Mouse (Mus musculus) c-Kit-positive CD71-positive TER-119-positive erythroid progenitor cells, embryonic 14.5 days (primary cell): Measurements from ENCODE around the gene Imp3.
A peak's percentile ranks its signal among the peaks of the same experiment; 100 is the strongest.
"Not testable (repeated sequence)": the region's sequence is repeated elsewhere in the genome, so short reads cannot be mapped to it uniquely, and the experiment has no call there.

Source experiments
- DNase-seq: peaks from one replicate; pipeline ENCODE4 v3.0.0-alpha.2; 2013; ENCODE audit warnings: low spot score

The Imp3 gene

DNA sequence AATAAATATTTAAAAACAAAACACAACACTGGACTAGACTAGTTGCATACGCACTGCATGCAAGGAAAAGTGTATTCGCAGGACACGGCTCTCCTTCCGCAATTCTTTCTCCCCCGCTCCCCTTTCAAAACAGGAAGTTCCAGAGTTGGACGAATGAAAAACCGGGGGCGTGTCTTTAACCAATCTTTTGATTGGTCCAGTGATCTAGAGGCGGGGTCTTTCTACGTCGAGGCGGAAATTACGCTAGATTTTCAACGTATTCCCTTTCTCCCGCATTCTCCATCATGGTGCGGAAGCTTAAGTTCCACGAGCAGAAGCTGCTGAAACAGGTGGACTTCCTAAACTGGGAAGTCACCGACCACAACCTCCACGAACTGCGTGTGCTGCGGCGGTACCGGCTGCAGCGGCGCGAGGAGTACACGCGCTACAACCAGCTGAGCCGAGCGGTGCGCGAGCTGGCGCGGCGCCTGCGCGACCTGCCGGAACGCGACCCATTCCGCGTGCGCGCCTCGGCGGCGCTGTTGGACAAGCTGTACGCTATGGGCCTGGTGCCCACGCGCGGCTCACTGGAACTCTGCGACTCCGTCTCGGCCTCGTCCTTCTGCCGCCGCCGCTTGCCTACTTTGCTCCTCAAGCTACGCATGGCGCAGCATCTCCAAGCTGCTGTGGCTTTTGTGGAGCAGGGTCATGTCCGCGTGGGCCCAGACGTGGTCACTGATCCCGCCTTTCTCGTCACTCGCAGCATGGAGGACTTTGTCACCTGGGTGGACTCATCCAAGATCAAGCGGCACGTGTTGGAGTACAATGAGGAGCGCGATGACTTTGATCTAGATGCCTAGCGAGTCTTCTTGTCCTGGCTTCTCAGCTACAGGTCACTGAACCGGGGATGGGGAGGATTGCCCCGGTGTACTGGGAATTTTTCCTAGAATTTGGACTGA lies at the start of gene Imp3:
Gene Imp3, plus strand, starts transcription at position 253 of the 938 bp plus-strand sequence.
- peak; percentile 95 for DNase-seq

DNA sequence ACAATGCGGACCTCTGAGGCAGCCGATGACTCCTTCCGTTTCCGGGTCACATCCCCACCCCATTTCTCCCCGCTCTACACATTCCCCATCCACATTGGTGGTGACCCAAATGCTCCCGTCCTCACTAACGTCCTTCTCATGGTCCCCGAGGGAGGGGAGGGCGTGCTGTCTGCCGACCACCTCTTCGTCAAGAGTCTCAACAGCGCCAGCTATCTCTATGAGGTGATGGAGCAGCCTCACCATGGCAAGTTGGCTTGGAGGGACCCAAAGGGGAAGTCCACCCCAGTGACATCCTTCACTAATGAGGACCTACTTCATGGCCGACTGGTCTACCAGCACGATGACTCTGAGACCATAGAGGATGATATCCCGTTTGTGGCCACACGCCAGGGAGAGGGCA lies 49.7 kb upstream of the Imp3 start:
- no peak for DNase-seq

DNA sequence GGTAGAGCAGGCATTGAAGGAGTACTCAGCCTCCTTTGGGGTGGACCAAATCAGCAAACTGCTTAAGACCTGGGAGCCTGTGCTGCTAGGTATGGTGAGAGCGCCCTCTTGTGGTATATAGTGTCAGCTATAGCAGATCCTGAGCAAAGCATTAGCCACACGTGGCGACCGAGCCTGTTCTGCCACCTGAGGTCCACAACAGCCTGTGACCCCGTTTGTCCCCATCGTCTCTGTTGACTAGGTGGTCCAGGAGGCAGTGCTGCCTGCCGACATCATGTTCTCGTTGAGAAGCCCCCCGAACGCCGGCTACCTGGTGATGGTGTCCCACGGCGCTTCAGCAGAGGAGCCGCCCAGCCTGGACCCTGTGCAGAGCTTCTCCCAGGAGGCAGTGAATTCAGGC lies 47.5 kb upstream of the Imp3 start:
- DNase-seq, result peak; percentile 65

- no peak for DNase-seq
Observed at GRCm38 (mm10) chr9:56890522-56891250, 46.6 kb upstream of the Imp3 start.

- DNase-seq, result peak; percentile 59
Observed at GRCm38 (mm10) chr9:56891517-56892011, 45.7 kb upstream of the Imp3 start.

DNA sequence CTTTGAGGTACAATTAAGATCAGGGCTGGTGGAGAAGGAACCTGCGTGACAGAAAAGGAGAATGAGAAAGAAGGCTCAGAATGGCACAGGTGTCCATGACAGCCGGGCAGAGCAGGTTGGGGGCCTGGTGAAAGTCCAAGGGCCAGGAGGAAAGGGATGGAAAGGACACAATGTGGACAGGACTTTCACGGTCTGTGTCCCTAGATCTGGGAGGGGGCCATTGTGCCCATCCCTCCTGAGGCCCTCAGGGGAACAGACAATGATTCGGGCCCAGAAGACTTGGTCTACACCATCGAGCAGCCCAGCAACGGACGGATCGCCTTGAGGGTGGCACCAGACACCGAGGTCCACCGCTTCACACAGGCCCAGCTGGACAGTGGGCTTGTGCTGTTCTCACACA lies 45.2 kb upstream of the Imp3 start:
- no peak for DNase-seq

GRCm38 (mm10) chr9:56893313-56893712 lies 44.0 kb upstream of the Imp3 start:
- DNase-seq, result no peak

DNA sequence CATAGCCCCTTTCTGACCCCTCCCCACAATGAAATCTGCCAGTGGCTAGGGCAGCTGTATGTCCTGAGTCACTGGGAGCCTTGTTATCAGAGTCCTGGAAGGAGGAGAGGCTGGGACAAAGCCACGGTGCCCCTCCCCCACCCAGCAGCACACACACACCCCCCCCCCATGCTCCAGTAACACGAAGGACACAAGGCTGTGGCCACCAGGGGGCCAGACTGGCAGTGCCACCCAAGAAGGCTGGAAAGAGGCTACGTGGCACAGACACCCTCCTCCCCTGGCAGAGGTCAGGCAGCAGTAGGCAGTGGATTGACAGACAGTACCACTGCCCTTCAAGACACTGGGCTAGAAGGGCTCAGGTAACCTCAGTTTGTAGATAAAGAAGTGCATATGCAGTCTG lies 43.3 kb upstream of the Imp3 start:
- no peak for DNase-seq

DNA sequence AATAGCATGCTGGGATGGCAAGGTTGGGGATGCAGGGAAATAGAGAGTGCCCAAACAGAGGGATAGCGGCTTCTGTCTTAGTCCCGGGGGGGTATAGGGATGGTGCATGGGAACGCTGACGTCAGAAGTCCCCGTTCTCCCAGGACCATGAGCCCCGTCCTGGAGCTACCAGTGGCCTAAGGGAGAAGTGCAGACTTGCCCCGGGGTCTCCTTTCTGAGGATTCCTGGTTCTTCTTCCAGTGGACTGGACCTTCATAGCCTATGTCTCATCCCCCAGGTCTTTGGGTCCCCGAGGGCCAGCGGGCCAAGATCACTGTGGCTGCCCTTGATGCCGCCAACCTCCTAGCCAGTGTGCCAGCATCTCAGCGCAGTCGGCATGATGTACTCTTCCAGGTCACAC lies 40.5 kb upstream of the Imp3 start:
- no peak for DNase-seq

DNA sequence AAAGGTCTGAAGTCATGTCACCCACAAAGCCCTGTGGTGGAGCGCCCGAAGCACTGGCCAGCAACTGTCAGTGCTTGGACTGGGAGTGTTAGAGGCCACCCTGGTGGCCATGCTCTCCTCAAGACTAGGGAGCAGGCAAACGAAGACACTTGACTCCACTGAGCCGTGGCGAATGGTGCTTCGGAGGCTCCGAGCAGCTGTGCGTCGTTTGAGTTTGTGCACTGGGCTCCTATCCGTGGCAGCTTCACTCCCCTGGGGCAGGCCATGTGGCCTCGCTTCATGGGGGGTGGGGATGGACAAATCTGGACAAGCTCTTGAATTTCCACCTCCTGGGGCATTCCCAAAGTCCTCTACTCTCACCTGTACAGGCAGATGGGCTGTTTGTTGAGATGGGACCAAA lies 37.9 kb upstream of the Imp3 start:
- DNase-seq, result no peak

DNA sequence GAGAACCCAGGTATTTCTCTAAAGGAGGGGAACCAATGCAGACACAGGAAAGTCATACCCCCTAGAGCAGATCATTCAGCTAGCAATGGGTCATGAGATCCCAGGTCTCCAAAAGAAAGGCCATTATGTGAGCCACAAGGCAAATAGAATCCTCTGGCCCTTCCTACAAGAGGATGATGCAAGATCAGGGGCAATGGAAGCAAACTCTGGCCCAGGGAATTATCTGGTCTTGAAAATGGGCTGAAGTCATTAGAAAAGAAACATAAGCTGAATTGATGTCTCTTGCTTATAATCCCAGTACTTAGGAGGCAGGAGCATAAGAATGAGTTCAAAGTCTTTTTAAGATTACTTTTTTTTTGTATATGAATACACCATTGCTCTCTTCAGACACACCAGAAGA lies 37.2 kb upstream of the Imp3 start:
- DNase-seq, result no peak

DNA sequence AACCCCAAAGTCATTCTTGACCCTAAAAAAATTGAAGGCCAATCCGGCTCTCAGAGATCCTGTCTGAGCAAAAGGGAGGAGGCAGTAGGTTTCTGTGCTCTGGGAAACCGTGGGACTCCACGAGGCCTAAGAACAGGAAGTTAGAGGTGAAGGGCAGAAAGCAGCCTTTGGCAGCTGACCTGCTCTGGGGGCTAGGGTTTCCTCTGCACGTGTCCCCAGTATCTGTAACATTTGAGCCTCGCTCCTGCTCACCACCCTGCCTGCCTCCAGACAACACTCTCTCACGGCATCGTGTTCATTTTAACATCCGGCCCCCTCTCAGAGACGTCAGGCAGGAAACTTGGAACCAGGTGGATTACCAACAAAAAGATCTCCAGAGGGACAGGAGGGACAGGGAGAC lies 36.7 kb upstream of the Imp3 start:
- no peak for DNase-seq

DNA sequence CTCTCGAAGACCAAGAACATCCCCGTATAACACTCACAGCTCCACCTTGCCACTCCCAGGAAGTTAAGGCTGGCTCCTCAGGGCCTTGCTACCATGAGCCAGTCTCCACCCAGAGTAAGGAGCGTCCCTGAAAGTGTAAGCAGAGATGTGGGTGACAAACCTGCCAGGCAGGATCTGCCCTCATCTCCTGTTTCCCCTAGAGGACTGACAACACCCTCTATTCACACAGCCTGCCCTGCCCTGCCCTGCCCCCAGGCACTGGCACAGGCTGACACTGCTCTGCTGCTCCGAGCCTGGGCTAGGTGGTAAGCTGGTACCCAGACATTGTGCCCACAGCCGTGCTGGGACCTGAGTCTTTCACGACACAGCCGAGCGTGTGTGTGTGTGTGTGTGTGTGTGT lies 36.1 kb upstream of the Imp3 start:
- no peak for DNase-seq

GRCm38 (mm10) chr9:56903662-56904061 lies 33.6 kb upstream of the Imp3 start:
- no peak for DNase-seq

DNA sequence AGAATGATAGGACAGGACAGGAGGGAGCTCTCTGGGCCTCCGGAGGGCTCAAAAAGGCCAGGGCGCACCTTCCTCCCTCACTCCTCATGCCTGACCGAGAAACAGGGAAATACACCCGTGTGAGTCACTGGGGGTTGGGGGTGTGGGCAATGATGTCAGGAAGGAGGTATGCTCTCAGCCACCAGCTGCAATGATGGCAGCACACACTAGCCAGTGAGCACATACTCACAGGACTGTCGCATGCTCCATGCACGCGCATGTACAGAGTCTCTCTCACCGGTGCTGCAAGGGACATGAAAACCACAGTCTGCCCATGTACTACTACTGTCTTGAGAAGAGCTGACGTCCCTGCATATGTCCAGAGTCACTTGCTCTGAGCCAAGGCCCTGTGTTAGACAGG lies 29.7 kb upstream of the Imp3 start:
- no peak for DNase-seq

DNA sequence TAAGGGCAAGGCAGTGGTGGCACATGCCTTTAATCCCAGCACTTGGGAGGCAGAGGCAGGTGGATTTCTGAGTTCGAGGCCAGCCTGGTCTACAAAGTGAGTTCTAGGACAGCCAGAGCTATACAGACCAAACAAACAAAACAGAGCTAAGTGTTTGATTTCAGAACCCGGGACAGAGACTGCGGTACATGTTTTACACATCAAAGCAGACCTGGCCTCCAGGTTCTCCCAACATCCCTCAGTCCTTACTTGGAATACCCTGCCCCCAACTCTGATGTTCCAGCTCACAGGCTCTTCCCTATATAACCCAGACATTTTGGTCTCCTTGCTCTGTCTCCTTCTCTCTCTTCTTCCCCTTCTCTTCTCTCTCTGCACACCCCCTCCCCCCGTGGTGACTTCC lies 27.3 kb upstream of the Imp3 start:
- not testable (repeated sequence) for DNase-seq

DNA sequence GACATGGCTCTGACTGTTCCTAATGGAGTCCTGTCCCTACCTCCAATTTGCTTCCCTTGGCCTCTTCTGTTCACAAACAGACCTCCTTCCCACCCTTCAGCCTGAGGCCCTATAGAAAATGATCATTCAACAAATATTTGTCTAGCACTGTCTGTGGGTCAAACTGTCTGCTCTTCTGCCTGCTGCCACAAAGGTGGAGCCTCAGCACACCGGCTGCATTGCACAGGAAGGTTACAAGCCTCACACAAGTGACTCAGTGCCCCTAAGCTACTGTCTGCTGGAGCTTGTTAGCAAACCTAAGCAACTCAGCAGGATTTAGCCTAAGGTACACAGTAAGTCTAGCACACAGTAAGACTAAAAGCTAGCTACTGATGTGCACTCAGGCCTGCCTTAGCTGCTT lies 26.3 kb upstream of the Imp3 start:
- no peak for DNase-seq

DNA sequence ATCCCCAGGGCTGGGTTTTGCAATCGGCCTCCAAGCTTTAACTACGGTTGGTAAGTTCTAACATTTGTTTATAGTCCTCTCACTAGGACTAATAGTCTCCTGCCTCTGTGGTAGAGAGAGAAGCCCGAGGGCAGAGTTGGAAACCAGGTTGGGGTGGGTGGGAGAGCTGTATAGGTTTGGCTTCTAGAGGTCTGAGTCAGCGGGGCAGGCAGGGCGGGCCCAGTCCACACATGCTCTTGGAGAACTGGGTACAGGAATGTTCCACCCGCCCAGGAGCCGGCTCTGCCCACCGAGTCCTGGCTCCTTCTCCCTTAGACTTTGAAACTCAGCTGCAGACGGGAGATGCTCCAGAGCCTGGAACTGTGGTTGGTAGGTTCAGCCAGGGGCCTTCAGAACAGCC lies 23.3 kb upstream of the Imp3 start:
- no peak for DNase-seq

GRCm38 (mm10) chr9:56915116-56915515 lies 22.2 kb upstream of the Imp3 start:
- no peak for DNase-seq

DNA sequence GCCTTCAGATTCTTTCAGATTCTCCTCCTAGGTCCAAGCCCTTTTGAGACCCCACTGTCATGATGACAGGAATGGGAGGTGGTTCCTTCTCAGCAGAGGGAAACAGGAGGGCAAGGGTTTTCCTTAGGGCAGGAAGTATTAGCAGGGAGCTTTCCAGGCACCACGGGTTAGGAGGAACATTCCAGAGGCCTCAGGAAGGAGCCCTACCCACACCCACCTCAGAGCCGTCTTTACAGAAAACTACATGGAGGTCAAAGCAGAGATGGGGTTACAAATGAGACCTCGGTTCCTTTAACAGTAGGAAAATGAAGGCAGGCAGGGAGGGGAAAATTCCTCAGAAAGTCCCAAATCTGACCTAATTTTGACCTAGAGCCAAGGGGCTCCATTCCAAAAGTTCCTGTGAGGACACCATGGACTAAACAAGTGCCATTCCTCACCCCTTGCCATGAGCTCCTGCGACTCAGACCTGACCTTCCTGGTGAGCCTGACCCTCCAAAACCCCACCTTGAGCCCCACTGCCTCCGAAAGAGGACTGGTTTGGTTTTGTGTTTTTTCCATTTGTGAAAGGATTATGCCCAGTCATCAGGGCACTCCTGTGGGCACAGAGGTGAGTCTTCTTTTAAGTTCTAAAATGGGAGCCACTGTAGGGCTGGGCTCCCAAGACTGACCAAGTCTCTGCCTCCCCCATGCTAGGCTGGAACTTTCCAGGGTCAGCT lies 21.4 kb upstream of the Imp3 start:
- DNase-seq, result no peak

DNA sequence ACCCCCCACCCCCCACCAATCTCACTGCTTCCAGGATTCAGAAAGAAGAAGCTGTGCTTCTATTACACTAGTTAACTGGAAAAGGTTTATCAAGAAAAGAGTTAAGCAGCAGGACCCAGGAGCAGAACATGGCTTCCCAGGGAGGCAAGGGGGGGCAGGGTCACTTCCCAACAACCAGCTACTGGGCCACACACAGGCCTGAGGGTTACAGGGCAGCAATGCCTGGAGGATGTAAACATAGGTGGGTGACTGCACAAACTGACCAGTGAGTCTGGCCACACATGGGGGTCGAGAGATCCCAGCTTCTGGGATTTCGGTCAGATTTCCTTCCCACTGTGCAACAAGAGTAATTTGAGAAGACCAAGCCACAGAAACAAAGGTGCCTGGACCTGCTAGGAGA lies 20.1 kb upstream of the Imp3 start:
- DNase-seq, result no peak

GRCm38 (mm10) chr9:56918466-56918865 lies 18.8 kb upstream of the Imp3 start:
- no peak for DNase-seq

- DNase-seq, result no peak
Observed at GRCm38 (mm10) chr9:56922746-56923145, 14.5 kb upstream of the Imp3 start.
